Mouse (Mus musculus) testis, adult 2 months (tissue): ENCODE data around the gene Ceacam15.
"Not testable (repeated sequence)": the region's sequence is repeated elsewhere in the genome, so short reads cannot be mapped to it uniquely, and the experiment has no call there.

Source experiments
- CTCF ChIP-seq: fragments of 200-500 bp; IDR thresholded peaks from 2 replicates; pipeline ENCODE4 v1.5.1; 2012; ENCODE audit warnings: low read depth, mild to moderate bottlenecking, inconsistent platforms, low read length, moderate library complexity; ENCODE audit not compliant: control insufficient read depth, insufficient read depth, insufficient replicate concordance
- POLR2A ChIP-seq: fragments of 200-500 bp; IDR thresholded peaks from 2 replicates; pipeline ENCODE4 v1.6.1; 2012; ENCODE audit warnings: low read depth, mild to moderate bottlenecking, inconsistent platforms, low read length, moderate library complexity; ENCODE audit not compliant: control insufficient read depth

DNA sequence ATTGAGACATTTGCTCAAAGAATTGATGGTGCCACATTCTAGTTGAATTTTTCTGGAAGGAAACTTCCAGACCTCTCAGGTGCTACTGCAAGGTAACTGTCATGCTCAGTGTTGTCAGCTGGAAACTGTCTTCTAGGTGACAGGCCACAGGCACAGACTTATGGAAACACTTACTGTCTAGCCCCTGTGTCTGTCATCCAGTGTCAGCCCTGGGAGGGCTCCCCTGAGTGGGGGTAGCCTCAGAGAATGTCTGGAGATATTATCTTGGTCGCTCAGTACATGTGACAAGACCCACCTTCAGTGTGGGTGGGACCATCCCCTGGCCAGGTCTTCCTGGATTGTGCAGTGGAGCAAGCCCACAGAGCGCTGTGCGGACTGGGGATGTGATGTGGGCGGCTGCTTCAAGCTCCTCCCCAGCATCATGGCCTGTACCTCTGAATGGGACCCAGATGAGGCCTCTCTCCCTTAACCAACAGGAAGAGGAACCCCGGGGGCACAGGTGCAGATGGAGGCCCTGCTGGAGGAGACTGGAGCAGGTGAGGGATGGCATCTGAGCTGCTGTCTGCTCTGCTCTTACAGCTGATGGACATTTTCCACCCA, 7.1 kb downstream of the Ceacam15 start:
- not testable (repeated sequence) for TF ChIP-seq CTCF, POLR2A
